Mouse (Mus musculus) neural tube, embryonic 15.5 days (tissue): ENCODE measurements around the gene Cib1. TPM values are rescaled to one million over a fixed set of nuclear protein-coding genes. Genes with fewer than 3 reads are reported as not detected.

Experiments
- ATAC-seq: fragments of 200-750 bp; cut with Nextera tagmentation; 2 replicates; pipeline ENCODE4 v1.8.0; 2017; ENCODE audit warnings: mild to moderate bottlenecking, moderate TSS enrichment, moderate library complexity; ENCODE audit not compliant: low FRiP score
- H3K27ac ChIP-seq: fragments of 300-500 bp; sonication (generic); replicated peaks from 2 replicates; pipeline ENCODE4 v1.5.1; 2015; ENCODE audit warnings: mild to moderate bottlenecking, inconsistent platforms
- H3K27me3 ChIP-seq: fragments of 300-500 bp; sonication (generic); replicated peaks from 2 replicates; pipeline ENCODE4 v1.6.1; 2015; ENCODE audit warnings: inconsistent platforms
- H3K36me3 ChIP-seq: fragments of 300-500 bp; sonication (generic); 2 replicates; pipeline ENCODE4 v1.6.1; 2015; ENCODE audit warnings: inconsistent platforms
- H3K4me1 ChIP-seq: fragments of 300-500 bp; sonication (generic); 2 replicates; pipeline ENCODE4 v1.6.1; 2015; ENCODE audit warnings: inconsistent platforms
- H3K4me2 ChIP-seq: fragments of 300-500 bp; sonication (generic); 2 replicates; pipeline ENCODE4 v1.6.1; 2015; ENCODE audit warnings: inconsistent platforms, mild to moderate bottlenecking, moderate library complexity
- H3K4me3 ChIP-seq: fragments of 300-500 bp; sonication (generic); replicated peaks from 2 replicates; pipeline ENCODE4 v1.5.1; 2015; ENCODE audit warnings: mild to moderate bottlenecking, inconsistent platforms
- H3K9ac ChIP-seq: fragments of 300-500 bp; sonication (generic); replicated peaks from 2 replicates; pipeline ENCODE4 v1.6.1; 2015; ENCODE audit warnings: mild to moderate bottlenecking, inconsistent platforms
- H3K9me3 ChIP-seq: fragments of 300-500 bp; sonication (generic); replicated peaks from 2 replicates; pipeline ENCODE4 v1.6.1; 2016; ENCODE audit warnings: inconsistent platforms
- WGBS: fragments of 180-500 bp; shearing (Covaris S2); methylation state at CpG from one replicate; pipeline ENCODE4 v1.1.7; 2015; ENCODE audit warnings: mixed read lengths; 5-methylcytosine and 5-hydroxymethylcytosine counted together
- polyA plus RNA-seq: library from polyadenylated mRNA; unstranded; fragments of >200 nt; fragmentation: Nextera tagmentation; extraction: Ambion mirVana; gene quantifications from 2 replicates; pipeline ENCODE4 v1.2.1, GENCODE M21; 2015

Gene Cib1
- polyA plus RNA-seq, 1 experiment from 2014 or later: 32.2 TPM

DNA sequence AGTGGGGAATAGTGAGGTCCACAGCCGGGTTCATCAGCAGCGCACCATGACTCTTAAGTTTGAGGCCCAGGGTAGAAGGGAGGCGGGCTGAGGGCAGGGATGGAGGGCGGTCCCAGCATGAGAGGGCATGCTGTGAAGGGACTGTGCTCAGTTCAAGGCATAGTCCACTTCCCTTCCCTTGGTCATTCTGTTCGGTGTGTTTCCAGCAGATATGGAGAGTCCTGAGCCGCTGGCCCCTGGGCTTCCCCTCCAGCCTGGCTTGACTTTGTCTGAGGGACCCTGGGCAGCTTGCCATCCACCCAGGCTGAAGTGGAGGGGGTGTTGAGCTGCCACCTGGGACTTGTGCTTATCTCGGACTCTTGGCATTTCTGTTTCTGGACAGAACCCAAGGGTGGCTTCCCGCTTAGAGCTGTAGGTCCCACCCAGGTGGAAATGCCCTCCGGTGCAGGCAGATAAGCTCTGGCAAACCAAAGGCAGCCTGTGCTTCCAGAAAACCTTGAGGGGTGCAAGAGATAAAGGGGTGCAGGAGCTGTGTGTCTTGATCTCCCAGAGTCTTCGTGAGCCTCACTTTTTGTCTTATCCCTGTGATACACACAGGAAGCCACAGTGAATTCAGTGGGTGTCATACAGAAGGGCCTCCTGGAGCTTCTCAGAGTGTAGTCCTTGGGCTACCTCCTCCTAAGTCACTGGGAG, 23.7 kb downstream of the Cib1 start:
- Histone ChIP-seq H3K9me3 (no peaks in the 10 kb centered on the region), H3K27ac (no peak overlapping the region; the same call in 1 of the 2 replicates), H3K4me3 (no peak overlapping the region), H3K4me1 (peaks cover 53% of the 10 kb centered on the region), H3K36me3 (peaks cover 13% of the 10 kb centered on the region), H3K4me2 (no peak overlapping the region), H3K9ac (no peak overlapping the region), H3K27me3 (no peaks in the 10 kb centered on the region)
- WGBS: 74% methylated on average over 10 of the region's 10 CpGs
- 0 out of 2 replicates have a peak, but pooled peaks have one; percentile 32 for ATAC-seq

- no peak for ATAC-seq
- no peak overlapping the region for H3K4me3 ChIP-seq
- 66% methylated on average over 18 of the region's 18 CpGs for WGBS
- H3K9me3 ChIP-seq: no peaks in the 10 kb centered on the region
- H3K27me3 ChIP-seq: no peaks in the 10 kb centered on the region
- H3K4me2 ChIP-seq: no peak overlapping the region
- H3K27ac ChIP-seq: no peak overlapping the region
- H3K4me1 ChIP-seq: peaks cover 61% of the 10 kb centered on the region
- no peak overlapping the region for H3K9ac ChIP-seq
- peaks cover 5% of the 10 kb centered on the region; the same call in 1 of the 2 replicates for H3K36me3 ChIP-seq
Measured at GRCm38 (mm10) chr7:80208026-80208642, 24.5 kb downstream of the Cib1 start.

DNA sequence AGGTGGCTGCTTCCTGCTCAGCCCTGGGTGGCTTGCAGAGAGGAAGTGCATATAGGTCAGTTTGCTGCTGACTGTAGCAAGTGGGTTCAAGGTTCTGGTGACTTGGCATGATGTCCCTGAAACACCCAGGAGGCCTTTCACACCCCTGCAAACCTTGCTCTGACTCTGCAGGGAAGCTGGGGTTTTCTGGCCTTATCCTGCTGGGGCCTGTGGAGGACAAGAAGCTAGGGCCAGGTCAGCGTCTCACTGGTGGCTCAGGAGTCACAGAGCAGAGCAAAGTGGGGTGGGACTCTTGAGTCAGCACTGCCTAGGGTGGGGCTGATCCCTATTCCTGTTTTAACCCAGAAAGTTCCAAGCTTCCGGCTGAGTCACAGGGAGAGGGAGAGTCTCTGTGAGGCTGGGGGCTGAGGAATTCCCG, 25.3 kb downstream of the Cib1 start:
- no peak overlapping the region for H3K4me3 ChIP-seq
- H3K9ac ChIP-seq: no peak overlapping the region
- WGBS: 66% methylated on average over 3 of the region's 3 CpGs
- no peaks in the 10 kb centered on the region for H3K27me3 ChIP-seq
- no peak for ATAC-seq
- peaks cover 69% of the 10 kb centered on the region for H3K4me1 ChIP-seq
- H3K36me3 ChIP-seq: 0 out of 2 replicates have a peak, but pooled peaks cover 5% of the 10 kb centered on the region
- H3K9me3 ChIP-seq: no peaks in the 10 kb centered on the region
- H3K27ac ChIP-seq: no peak overlapping the region; the same call in 1 of the 2 replicates
- no peak overlapping the region for H3K4me2 ChIP-seq

DNA sequence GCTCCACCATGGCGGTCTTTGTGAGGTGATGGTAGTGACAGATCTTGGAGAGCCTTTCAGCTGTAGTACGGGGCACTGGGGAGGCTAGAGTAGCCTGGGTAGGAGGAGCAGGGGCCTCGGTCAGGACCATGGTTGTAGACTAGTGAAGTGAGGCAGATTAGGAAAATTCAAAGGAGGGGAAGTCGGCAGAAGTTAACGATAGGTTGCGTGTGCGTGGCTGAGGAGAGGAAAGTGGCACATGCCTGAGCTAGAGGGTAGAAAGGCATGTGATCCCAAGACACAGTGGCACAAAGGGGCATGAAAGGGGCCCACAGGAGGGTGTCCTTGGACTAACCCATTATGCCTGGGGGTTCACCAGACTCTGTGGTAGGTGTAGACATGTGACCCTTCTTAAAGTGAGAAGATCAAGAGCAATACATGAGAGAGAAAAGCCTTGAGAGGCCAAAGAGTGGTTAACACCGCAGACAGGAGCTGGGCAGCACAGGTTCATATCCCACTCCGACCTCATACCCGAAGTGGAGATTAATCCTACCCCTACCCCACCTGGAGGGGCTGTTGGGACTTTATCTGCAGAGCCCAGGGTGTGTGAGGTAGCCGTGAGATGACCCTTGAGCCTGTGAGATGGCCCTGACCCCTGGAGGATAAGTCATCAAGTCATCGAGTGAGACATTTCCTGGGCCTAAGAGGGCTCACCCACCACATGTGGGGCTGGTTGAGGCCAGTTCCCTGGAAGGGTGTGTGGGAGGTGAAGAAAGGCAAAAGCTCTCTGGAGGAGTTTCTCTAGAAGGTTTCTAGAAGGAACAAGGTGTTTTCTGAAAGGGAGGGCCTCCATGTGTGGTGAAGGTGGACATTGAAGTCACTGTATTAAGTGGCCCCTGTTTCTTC, 26.7 kb downstream of the Cib1 start:
- H3K4me2 ChIP-seq: no peak overlapping the region
- no peaks in the 10 kb centered on the region for H3K27me3 ChIP-seq
- H3K36me3 ChIP-seq: 0 out of 2 replicates have a peak, but pooled peaks cover 6% of the 10 kb centered on the region
- no peak overlapping the region for H3K4me3 ChIP-seq
- H3K27ac ChIP-seq: no peak overlapping the region
- no peaks in the 10 kb centered on the region for H3K9me3 ChIP-seq
- no peak overlapping the region for H3K9ac ChIP-seq
- H3K4me1 ChIP-seq: peaks cover 78% of the 10 kb centered on the region
- 90% methylated on average over 12 of the region's 12 CpGs for WGBS
- ATAC-seq: no peak

DNA sequence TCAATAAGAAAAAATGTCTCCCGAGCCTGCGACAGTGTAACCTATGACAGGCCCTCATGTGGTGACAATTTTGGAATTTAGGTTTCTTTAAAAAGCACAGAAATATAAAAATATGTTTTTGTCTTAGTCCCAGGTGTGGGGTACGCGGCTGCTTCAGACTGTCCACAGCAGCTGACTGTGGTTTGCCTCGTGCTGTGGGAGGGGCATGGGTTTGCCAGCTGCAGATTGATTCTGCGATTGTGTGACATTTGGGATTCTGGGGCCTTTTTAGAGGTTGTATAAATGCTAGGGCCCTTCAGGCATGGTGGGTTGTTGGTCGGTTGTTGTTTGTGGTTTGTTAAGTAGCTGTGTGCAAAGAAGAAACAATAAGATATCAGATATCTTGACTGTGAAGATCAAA, 27.7 kb downstream of the Cib1 start:
- Histone ChIP-seq H3K4me2 (no peak overlapping the region), H3K36me3 (0 out of 2 replicates have a peak, but pooled peaks cover 6% of the 10 kb centered on the region), H3K9me3 (no peaks in the 10 kb centered on the region), H3K27ac (no peak overlapping the region), H3K27me3 (no peaks in the 10 kb centered on the region), H3K4me3 (no peak overlapping the region), H3K4me1 (peaks cover 86% of the 10 kb centered on the region), H3K9ac (no peak overlapping the region)
- ATAC-seq: no peak
- 72% methylated on average over 7 of the region's 7 CpGs for WGBS

DNA sequence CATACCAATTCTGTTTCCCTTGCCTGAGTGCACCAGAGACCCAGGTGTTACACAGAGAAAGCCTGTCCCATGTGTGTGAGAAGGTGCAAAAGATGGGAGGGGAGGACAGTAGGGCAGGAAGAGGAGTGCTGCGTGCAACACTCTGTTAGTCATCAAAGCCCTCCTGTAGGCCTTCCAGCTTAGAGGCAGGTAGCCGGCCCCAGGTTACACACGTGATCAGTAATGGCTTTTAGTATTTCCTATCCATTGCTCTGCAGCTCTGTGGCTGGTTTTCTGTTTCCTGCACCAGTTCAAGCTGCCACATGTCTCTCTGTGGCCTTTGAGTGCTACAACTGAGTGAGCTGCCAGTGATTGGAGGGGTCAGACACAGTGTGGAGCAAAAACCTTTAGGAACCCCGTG, 28.3 kb downstream of the Cib1 start:
- Histone ChIP-seq H3K27ac (no peak overlapping the region), H3K36me3 (0 out of 2 replicates have a peak, but pooled peaks cover 6% of the 10 kb centered on the region), H3K4me3 (no peak overlapping the region), H3K9me3 (no peaks in the 10 kb centered on the region), H3K4me1 (peaks cover 89% of the 10 kb centered on the region), H3K27me3 (no peaks in the 10 kb centered on the region), H3K9ac (no peak overlapping the region), H3K4me2 (no peak overlapping the region)
- WGBS: 81% methylated on average over 4 of the region's 4 CpGs
- no peak for ATAC-seq

- 34% methylated on average over 12 of the region's 12 CpGs for WGBS
- Histone ChIP-seq H3K36me3 (0 out of 2 replicates have a peak, but pooled peaks cover 6% of the 10 kb centered on the region), H3K4me3 (no peak overlapping the region)
Measured at GRCm38 (mm10) chr7:80203638-80204096, 28.9 kb downstream of the Cib1 start.

DNA sequence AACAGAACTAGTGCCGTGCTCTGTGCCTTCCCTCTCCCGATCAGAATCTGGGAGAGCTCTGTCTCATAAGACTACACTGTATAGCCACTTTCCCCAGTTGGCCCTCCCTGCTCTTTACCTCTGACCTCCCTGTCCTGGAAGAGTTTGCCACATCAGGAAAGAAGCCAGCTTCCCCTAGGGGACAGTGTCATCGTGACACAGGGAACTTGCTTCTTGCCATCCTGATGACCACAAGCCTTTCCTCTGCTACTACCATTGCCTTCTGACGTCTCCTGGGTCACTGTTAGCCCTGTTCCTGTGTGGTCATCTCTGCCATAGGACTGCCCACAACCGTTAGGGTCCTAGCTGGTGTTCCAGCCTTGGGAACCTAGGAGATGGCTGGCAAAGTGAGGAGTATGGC, 29.7 kb downstream of the Cib1 start:
- no peaks in the 10 kb centered on the region for H3K27me3 ChIP-seq
- no peak overlapping the region for H3K4me3 ChIP-seq
- H3K9ac ChIP-seq: no peak overlapping the region
- H3K9me3 ChIP-seq: no peaks in the 10 kb centered on the region
- ATAC-seq: no peak
- H3K36me3 ChIP-seq: 0 out of 2 replicates have a peak, but pooled peaks cover 6% of the 10 kb centered on the region
- peaks cover 83% of the 10 kb centered on the region for H3K4me1 ChIP-seq
- WGBS: 88% methylated on average over 5 of the region's 5 CpGs
- no peak overlapping the region for H3K4me2 ChIP-seq
- no peak overlapping the region for H3K27ac ChIP-seq

More at GRCm38 (mm10) chr7:80203638-80204096, 28.9 kb downstream of the Cib1 start:
- no peak for ATAC-seq
- no peak overlapping the region for H3K9ac ChIP-seq
- H3K4me1 ChIP-seq: peaks cover 89% of the 10 kb centered on the region
- no peak overlapping the region for H3K4me2 ChIP-seq
- no peaks in the 10 kb centered on the region for H3K9me3 ChIP-seq
- H3K27ac ChIP-seq: no peak overlapping the region
- no peaks in the 10 kb centered on the region for H3K27me3 ChIP-seq

DNA sequence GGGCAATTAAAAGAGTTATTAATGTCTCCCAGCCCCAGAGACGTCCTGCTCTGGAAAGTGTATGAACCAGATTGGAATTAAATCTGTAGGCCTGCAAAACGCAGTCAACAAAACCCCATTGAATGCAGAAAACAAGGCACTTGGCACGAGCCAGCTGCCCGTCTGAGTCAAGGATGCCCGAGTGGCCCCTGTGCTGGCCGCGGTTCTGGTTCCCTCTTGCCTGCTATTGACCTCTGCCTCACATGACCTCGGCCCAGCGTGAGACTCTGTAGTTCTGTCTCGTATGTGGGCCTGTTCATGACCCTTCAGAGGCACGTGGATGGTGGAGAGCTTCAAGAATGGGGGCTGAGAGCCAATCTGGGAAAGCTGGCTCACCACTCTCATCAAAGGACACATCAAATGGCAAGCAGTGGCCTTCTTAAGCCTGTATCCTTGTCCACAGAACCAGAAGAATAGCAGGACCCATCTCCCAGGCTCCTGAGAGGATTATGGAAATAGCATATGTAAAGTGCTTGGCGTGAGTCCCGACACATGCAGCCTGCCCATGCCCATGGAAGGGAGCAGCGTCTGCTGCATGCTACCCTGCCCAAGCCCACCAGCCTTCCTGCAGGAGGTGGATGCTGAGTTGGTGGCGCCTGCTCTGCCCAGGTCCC, 30.6 kb downstream of the Cib1 start:
- Histone ChIP-seq H3K9ac (no peak overlapping the region), H3K4me3 (no peak overlapping the region), H3K4me1 (peaks cover 82% of the 10 kb centered on the region), H3K27ac (no peak overlapping the region), H3K4me2 (0 out of 2 replicates have a peak overlapping the region, but pooled peaks have one; percentile 4), H3K27me3 (no peaks in the 10 kb centered on the region), H3K36me3 (0 out of 2 replicates have a peak, but pooled peaks cover 6% of the 10 kb centered on the region), H3K9me3 (no peaks in the 10 kb centered on the region)
- ATAC-seq: no peak
- 69% methylated on average over 15 of the region's 15 CpGs for WGBS

DNA sequence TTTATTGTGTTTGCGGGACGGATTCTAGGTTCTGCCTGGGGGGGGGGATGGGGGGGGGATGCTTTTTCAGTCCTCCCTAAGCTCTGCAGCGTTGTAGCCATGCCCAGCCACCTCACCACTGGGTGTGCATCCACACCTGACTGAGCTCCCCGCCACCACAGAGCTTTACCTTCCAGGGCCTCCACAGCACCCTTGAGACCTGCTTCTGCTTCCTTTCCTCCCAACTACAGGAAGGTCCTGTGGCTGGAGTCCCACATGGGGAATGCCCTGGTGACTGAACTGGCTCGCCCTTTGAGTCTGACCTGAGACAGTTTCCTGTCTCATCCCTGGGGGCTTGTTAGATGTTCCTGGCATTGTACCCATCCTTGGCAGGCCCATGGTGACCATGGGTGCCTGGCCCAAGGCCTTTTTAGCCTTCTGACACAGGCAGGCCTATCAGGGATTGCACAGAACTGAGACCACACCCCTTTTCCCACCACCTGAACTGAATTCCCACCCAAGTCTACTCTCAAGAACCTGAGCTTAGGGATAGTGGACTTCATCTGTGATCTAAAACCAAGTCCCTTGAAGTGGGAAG, 31.6 kb downstream of the Cib1 start:
- Histone ChIP-seq H3K9ac (no peak overlapping the region), H3K27me3 (no peaks in the 10 kb centered on the region), H3K36me3 (0 out of 2 replicates have a peak, but pooled peaks cover 6% of the 10 kb centered on the region), H3K4me1 (peaks cover 74% of the 10 kb centered on the region), H3K4me3 (no peak overlapping the region), H3K9me3 (no peaks in the 10 kb centered on the region), H3K4me2 (no peak overlapping the region; the same call in 1 of the 2 replicates), H3K27ac (no peak overlapping the region)
- ATAC-seq: no peak
- 79% methylated on average over 5 of the region's 5 CpGs for WGBS
